Mouse (Mus musculus) lung, postnatal 0 days (tissue): Measurements from ENCODE around the gene Cda.

Experiments used
- CTCF ChIP-seq: IDR thresholded peaks from 2 replicates; pipeline ENCODE4 v1.5.1; 2016; ENCODE audit warnings: antibody characterized with exemption, mild to moderate bottlenecking
- EP300 ChIP-seq: IDR thresholded peaks from 2 replicates; pipeline ENCODE4 v1.6.1; 2016; ENCODE audit warnings: antibody characterized with exemption, mild to moderate bottlenecking, control low read depth

DNA sequence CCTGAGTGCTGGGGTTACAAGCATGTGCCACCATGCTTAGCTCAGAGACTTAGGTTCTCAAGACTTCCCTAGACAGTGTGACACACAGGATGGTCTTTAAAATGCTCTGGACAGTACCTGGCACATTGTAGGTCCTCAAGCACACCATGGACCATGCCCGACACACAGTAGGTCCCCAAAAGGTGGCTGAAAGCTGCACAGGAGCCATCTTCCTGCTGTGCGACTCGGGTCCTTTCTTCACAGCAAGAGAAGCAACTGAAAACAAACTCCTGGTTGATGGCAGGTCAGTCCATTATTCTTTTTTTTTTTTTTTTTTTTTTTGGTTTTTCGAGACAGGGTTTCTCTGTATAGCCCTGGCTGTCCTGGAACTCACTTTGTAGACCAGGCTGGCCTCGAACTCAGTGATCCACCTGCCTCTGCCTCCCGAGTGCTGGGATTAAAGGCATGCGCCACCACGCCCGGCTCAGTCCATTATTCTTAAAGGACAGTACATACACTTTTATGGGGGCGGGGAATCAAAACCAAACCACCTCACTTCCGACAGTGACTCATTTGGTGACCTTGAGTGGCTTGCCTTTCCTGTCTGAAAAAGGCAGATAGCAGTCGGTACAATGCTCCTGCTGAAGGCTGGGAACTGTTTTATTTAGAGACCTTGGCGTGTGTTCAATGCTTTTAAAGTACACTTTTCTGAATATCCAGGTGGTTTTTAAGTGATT, 39.8 kb upstream of the Cda start:
- no peak for TF ChIP-seq CTCF
- peak; percentile 42; the same call in 1 of the 2 replicates for TF ChIP-seq EP300
